Comparison of ENCODE assay signal across 18 mouse cellular contexts in the genomic region with DNA sequence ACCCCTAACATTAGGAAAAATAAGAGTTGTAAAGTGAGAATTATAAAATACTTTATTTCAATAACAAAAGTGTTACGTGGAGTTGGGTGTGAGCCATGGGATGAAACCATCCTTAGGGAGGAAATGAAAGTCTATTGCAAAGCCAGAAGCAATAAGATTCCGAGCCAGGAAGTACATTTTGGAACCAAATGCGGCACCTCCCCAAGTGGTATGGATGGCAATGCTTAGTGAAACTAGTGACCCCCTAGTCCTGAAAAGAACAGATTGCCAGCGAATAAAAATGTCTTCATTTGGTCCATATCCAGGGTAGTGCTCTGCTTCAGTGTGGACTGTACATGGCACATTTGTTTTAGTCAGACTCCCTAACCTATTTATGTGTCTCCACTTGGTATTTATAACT. TPM values are rescaled to one million over a fixed set of nuclear protein-coding genes. Genes with fewer than 3 reads are reported as not detected.
DNase-seq lines count a peak whose midpoint lies in the region.
"Had no signal": no experiment of that assay in that cellular context is flagged by ENCODE, and none has a peak within 500 bp of the region (broad histone marks: within the 10 kb centered on the region; RNA-seq: fewer than 3 reads in every experiment).

No protein-coding gene starts in this region.

- H3K4me1 ChIP-seq in embryonic facial prominence, embryonic 10.5 days: no peaks in the 10 kb centered on the region
- H3K4me1 ChIP-seq: forebrain, embryonic 13.5 days; hindbrain, embryonic 13.5 days; intestine, embryonic 15.5 days had no signal

- peak; percentile 67 for DNase-seq in cerebellum, adult 11-12 months
- no peak for DNase-seq in cerebellum, postnatal 4 days (ENCODE audit: low spot score in 2 of 2)
- peak; percentile 56 for DNase-seq in brain, adult 2 months (ENCODE audit: low read depth, low spot score)
- DNase-seq in cerebellum, adult 9-10 months: peak; percentile 81
- DNase-seq in layer of hippocampus, adult 9-11 months: no peak
- DNase-seq in ovary, adult 18-20 months (ENCODE audit: low spot score): no peak
- no peak for DNase-seq in embryonic facial prominence, embryonic 10.5 days (ENCODE audit: low spot score)
- DNase-seq: adrenal gland, adult 2 months; adrenal gland, postnatal 25 days; forebrain, postnatal 0 days; gastrocnemius, postnatal 14 days; heart, postnatal 14 days; kidney, adult 18-20 months had no signal

- no peaks in the 10 kb centered on the region for H3K9me3 ChIP-seq in embryonic facial prominence, embryonic 10.5 days
- H3K9me3 ChIP-seq: forebrain, embryonic 13.5 days; heart, embryonic 13.5 days; hindbrain, embryonic 13.5 days; intestine, embryonic 15.5 days had no signal

- 84% methylated on average over 4 of the region's 4 CpGs for WGBS in embryonic facial prominence, embryonic 10.5 days

- H3K36me3 ChIP-seq in embryonic facial prominence, embryonic 10.5 days (replicated peaks): no peaks in the 10 kb centered on the region
- H3K36me3 ChIP-seq: heart, embryonic 13.5 days; hindbrain, embryonic 13.5 days; intestine, embryonic 15.5 days had no signal

- no peaks in the 10 kb centered on the region for H3K27me3 ChIP-seq in embryonic facial prominence, embryonic 10.5 days (replicated peaks; ENCODE audit: low read depth, poor library complexity, severe bottlenecking)
- H3K27me3 ChIP-seq: forebrain, embryonic 13.5 days; heart, embryonic 13.5 days; intestine, embryonic 15.5 days had no signal

- H3K4me3 ChIP-seq in embryonic facial prominence, embryonic 10.5 days: no peak overlapping the region
- H3K4me3 ChIP-seq: forebrain, embryonic 13.5 days; heart, embryonic 13.5 days; hindbrain, embryonic 13.5 days; intestine, embryonic 15.5 days had no signal

- no peak overlapping the region for H3K27ac ChIP-seq in embryonic facial prominence, embryonic 10.5 days (replicated peaks)
- H3K27ac ChIP-seq: forebrain, embryonic 13.5 days; hindbrain, embryonic 13.5 days; intestine, embryonic 15.5 days had no signal

RNA-seq across cellular contexts. Expression of a gene that starts 25.9 kb away (rescaled TPM):
- polyA plus RNA-seq in embryonic facial prominence, embryonic 10.5 days (2016; fragmentation: Nextera tagmentation; extraction: Ambion mirVana): 12.5 and 14.7 TPM in 2 replicates
- polyA plus RNA-seq: C2C12 had no signal

Comparison
In these comparisons a context has a peak if more than half of its experiments do, and no peak if none do; other contexts are left out.
1. DNase-seq: peak in cerebellum, adult 11-12 months (single experiment), brain, adult 2 months (single experiment) and cerebellum, adult 9-10 months (single experiment); none in cerebellum, postnatal 4 days (0 of 2), layer of hippocampus, adult 9-11 months (single experiment), ovary, adult 18-20 months (single experiment) and embryonic facial prominence, embryonic 10.5 days (single experiment).